Comparison of ENCODE assay signal across 17 mouse cellular contexts in the genomic region with DNA sequence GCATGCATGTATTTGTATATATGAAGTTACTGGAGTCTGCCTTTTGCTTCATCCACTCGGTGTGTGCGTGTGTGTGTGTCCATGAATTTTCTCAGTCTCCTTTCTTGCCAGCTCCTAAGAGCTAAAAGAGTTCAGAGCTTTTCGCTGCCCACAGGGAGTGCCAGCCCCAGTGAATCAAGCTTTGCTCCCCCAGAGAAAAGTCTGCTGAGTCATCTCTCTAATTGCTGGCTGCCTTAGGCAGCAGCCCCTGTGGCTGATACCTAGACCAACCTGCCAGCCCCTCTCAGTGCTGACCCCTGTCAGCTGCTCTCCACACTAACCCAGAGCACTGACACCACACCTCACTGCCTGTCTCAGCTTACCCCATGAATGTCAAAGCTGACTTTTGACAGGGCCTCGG.
"Had no signal": no experiment of that assay in that cellular context is flagged by ENCODE, and none has a peak within 500 bp of the region (broad histone marks: within the 10 kb centered on the region; RNA-seq: fewer than 3 reads in every experiment).

No protein-coding gene starts in this region.

- H3K27me3 ChIP-seq: liver, embryonic 13.5 days; neural tube, embryonic 15.5 days had no signal

- DNase-seq: kidney, postnatal 10 days; kidney, postnatal 36 days; layer of hippocampus, postnatal 36 days; liver, embryonic 13.5 days; lung, adult 2 months; lung, postnatal 14 days; lung, postnatal 4 days; midbrain, embryonic 14.5 days; retina, postnatal 1 day; right cerebral cortex, postnatal 25 days; thymus, adult 18-20 months; thymus, postnatal 36 days had no signal

- H3K4me3 ChIP-seq: kidney, embryonic 15.5 days; left cerebral cortex, adult 2 months; liver, embryonic 13.5 days; neural tube, embryonic 12.5 days; neural tube, embryonic 15.5 days had no signal

- H3K9ac ChIP-seq: kidney, embryonic 15.5 days; liver, embryonic 13.5 days; neural tube, embryonic 12.5 days; neural tube, embryonic 15.5 days had no signal

- H3K27ac ChIP-seq: kidney, embryonic 15.5 days; left cerebral cortex, adult 2 months; liver, embryonic 13.5 days; neural tube, embryonic 12.5 days; neural tube, embryonic 15.5 days had no signal

- H3K9me3 ChIP-seq: kidney, embryonic 15.5 days; liver, embryonic 13.5 days; neural tube, embryonic 12.5 days; neural tube, embryonic 15.5 days had no signal

- H3K4me1 ChIP-seq: liver, embryonic 13.5 days had no signal

- H3K36me3 ChIP-seq: kidney, embryonic 15.5 days; liver, embryonic 13.5 days; neural tube, embryonic 12.5 days; neural tube, embryonic 15.5 days had no signal

- H3K4me2 ChIP-seq: kidney, embryonic 15.5 days; liver, embryonic 13.5 days; midbrain, embryonic 11.5 days; neural tube, embryonic 12.5 days; neural tube, embryonic 15.5 days had no signal
